Mouse (Mus musculus) 3134 (cell line): ENCODE data around the gene Arhgef3.

ENCODE experiments used
- DNase-seq: peaks from one replicate; pipeline ENCODE4 v3.0.0-alpha.2; 2011; ENCODE audit warnings: low spot score; ENCODE audit not compliant: insufficient read length; ENCODE audit errors: extremely low read depth

The Arhgef3 gene

DNA sequence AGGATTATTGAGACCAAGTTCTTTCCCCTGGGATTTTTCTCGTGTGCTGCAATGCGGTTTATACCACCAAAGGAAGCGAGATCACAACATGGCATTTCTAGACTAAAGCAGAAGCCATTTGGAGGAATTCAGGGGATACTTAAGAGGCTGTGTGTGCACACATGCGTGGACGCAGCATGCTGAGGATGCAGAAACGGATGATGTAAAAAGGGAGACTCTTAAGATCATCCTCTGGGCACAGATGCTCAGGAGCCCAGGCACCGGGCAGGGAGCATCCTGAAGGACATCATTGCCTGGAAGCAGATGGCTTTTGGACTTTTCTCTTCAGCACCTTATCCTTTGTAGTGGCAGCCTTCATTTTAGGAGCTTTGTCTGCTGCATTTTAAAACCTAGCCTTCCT, 246.2 kb downstream of the Arhgef3 start:
- no peak for DNase-seq

GRCm38 (mm10) chr14:27361514-27361913, 246.8 kb downstream of the Arhgef3 start:
- DNase-seq: no peak

GRCm38 (mm10) chr14:27364668-27365257, 250.1 kb downstream of the Arhgef3 start:
- DNase-seq: no peak

DNA sequence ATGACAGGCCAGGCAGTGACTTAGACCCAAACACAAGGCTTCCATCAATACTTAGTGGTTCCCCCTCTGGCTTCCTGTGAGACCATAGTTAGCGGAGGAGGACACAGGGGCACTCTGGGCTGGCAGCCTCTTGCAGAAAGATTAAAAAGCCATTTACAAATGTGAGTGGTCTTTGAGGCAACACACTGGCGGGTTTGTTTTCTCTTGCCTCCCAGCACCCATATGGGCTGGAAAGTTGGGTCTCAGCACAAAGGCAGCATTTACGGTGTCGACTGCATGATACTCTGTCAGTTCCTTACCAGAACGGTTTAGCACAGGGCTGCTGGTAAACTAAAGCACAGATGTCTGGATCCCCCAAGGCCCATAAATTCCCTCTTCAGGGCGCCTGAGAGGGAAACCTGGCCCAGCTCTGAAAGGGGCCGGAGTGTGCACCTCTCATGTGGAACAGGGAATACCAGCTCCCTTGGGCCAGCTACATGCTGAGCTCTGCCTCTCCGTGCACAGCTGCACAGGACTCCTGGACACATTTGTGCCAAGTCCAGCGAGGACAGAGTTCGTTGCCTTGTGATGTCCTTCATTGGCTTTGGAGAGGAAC, 252.5 kb downstream of the Arhgef3 start:
- DNase-seq: no peak

DNA sequence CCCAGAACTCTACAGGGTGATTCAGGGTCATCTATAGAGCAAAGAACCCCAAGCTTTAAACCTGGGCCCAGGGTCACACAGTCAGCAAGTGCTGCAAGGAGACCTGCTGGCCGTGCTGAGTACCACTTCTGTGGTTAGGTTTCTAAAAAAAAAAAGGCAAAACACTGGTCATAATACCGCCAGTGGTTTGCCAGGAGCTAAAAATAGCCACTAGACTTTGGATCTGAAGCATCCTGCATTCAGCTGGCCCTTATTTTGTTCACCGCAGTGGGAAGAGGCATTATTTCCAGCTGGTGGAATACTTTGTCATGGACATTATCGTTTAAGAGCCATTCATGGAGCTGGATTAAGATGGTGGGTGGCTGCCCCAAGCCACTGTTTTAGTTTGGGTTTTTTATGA, 253.9 kb downstream of the Arhgef3 start:
- DNase-seq: no peak

DNA sequence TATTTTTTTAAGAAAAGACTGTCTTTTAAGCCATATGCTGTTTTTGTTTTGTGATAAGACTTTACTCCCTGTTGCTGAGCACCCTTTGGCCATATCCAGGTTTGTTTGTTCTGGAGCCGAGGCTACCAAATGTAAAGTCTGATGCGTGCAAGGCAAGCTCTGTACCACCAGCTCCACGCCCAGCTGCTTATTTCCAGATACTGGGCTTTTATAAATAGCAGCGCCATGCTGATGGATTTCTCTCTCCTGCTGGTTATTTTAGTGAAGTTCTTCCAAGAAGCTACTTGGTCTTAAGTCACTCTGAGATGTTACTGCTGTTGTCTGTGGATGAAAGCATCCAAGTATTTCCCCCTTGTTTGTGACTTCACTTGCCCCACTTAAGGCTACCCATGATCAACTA, 254.8 kb downstream of the Arhgef3 start:
- DNase-seq: no peak

- no peak for DNase-seq
Observed at GRCm38 (mm10) chr14:27371669-27372076, 257.0 kb downstream of the Arhgef3 start.

DNA sequence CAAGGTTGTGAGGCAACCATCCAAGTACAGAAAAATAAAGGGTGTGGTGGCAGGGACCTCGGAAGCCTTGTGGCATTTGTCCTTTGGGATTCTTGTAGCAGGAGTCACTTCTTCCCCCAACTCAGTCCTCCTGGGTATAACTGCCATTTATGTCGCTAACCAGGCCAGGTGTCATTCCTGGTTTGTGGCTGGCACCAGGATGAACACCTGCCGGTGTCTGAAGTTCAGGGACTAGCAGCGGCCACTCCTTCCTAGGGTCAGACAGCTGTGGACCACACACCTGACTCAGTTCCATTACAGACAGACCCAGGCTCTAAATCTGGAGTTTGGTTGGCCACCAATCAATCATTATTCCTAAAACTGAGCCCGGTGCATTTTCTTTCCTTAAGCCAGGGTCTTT, 258.8 kb downstream of the Arhgef3 start:
- DNase-seq: no peak

DNA sequence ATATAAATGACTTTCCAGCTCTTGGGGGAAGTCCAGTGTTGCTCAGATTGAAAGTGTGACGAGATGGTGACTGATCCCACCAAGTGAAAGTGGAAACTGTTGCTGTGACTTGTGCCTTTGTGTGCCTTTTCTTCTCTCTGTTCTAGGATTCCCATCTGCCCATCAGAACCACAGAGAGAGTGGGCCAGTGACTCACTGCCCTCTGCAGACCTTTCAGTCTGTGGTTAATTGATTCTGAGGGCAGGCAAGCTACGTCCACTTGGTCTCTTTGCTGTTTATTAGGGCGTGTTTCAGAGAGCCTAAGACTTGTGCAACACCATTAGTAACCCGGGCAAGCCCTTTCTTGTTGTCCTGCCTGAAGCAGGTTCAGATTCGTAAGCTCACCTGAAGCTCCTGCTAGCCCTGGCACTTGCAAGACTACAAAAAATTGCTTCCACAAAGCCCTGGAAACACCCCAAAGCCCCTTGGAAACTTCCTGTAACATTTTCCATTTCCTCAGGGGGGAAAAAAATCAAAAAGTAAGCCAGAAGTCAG, 261.5 kb downstream of the Arhgef3 start:
- peak; percentile 60 for DNase-seq

GRCm38 (mm10) chr14:27378669-27379068, 264.0 kb downstream of the Arhgef3 start:
- DNase-seq: no peak

DNA sequence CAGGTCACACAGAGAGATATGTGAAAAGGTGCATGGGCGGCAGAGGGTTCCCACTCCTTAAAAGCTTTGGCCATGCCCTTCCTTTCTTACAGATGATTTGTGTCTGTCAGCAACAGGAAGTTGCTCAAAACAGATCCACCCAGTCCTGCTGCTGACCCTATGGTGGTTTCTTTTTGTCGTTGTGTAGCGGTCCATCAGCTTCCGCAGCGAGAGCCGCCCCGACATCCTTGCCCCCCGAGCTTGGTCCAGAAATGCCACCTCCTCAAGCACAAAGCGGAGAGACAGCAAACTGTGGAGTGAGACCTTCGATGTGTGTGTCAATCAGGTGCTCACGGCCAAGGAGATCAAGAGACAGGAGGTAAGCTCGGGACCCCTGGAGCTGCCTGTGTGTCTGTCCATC, 264.7 kb downstream of the Arhgef3 start:
- DNase-seq: no peak

- no peak for DNase-seq
Observed at GRCm38 (mm10) chr14:27381459-27381858, 266.8 kb downstream of the Arhgef3 start.

DNA sequence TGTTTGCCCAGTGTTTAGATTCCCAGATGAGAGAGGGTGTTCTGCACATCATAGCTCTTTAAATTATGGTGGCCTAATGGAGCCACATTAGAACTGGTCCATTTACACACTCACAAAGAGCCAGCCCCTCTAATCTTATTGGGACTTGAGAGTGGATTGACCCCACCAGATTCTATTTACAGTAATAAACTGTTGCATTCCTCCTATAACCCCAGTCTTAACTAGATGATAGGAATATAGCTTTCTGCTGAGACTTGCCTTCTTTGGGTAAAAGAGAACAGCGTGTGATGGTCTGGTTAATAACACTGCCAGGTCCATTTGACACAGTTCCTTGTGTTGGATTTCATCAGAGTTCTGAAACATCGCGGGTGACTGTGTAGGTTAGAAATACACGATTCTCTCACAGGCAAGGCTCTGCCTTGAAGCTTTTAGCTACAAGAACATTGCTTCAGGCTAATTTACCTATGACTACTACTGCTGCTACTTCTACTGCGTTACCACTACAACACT, 268.7 kb downstream of the Arhgef3 start:
- no peak for DNase-seq

DNA sequence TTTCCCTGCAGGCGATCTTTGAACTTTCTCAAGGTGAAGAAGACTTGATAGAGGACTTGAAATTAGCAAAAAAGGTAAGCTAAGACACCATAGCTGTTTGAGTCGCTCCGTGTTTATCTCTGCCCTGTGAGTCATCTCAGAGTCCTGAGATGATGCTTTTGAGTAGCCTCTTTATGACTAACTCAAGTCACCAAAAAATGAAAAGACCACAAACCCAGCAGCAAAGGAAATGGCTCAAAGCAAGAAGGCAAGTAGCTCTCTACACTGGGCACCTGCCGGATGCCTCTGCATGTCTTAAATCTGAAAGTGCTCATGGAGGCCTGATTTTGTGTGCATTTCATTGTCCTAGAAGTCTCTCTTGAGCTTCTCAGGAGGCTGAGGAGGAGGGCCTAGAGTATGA, 269.4 kb downstream of the Arhgef3 start:
- DNase-seq: no peak

GRCm38 (mm10) chr14:27388616-27389015, 273.9 kb downstream of the Arhgef3 start:
- no peak for DNase-seq

- no peak for DNase-seq
Observed at GRCm38 (mm10) chr14:27389722-27390121, 275.0 kb downstream of the Arhgef3 start.

DNA sequence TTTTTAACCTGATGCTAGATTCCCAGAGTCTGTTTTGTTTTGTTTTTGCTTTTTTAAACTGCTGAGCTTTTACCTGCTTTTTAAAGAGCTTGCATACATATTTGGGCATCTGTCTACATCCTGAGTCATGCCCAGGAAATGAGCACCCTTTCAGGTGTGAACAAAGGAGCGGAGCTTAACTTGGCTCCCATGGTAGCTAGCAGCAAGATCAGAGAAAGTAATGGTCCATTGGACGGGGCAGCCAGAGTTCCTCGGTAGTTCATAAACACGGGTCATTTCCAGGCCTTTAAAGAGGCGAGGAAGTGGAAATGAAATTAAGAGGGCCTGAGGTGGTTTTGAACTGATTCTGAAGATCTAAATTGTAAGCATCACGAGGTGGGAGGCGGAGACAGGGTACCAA, 276.0 kb downstream of the Arhgef3 start:
- DNase-seq: no peak

- DNase-seq: no peak
Observed at GRCm38 (mm10) chr14:27391776-27392308, 277.1 kb downstream of the Arhgef3 start.

GRCm38 (mm10) chr14:27392660-27393059, 278.0 kb downstream of the Arhgef3 start:
- DNase-seq: no peak

DNA sequence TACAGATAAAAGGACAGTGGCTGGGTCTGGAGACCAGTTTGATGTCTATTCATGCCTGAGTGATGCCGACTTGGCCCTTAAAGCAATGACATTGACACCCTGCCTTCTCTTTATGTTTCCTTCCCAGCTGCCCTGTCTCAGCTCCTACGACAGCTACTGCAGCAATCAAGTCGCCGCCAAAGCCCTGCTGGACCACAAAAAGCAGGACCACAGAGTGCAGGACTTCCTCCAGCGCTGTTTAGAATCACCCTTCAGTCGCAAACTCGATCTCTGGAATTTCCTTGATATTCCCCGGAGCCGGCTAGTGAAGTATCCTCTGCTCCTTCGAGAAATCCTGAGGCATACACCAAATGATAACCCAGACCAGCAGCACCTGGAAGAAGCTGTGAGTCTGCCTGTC, 279.1 kb downstream of the Arhgef3 start:
- DNase-seq: no peak

DNA sequence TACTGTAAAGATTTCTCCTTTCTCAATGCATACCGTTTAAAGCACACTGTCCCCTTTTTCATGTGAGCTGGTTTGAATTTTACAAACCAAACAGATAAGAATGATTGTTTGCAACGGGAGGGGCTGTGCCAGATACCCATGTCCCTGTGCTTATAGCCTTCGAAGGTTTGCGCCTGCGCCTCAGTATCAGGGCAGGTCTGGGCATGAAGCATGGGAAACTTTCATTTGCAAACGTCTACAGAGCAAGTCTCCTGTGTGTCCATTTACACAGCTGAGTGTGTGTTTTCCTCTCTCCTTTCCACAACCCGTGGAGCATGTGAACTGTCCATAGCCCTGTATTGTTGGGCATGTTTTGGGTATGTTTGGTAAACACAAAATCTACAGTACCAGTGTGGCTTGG, 281.7 kb downstream of the Arhgef3 start:
- DNase-seq: no peak

GRCm38 (mm10) chr14:27397526-27397925, 282.8 kb downstream of the Arhgef3 start:
- no peak for DNase-seq
